Mouse (Mus musculus): ENCODE measurements around the gene Uvrag. TPM values are rescaled to one million over a fixed set of nuclear protein-coding genes. Genes with fewer than 3 reads are reported as not detected.

The Uvrag gene
- total and polyA plus RNA-seq, 3 experiments: 15.0 to 19.5 TPM; not detected in 1

DNA sequence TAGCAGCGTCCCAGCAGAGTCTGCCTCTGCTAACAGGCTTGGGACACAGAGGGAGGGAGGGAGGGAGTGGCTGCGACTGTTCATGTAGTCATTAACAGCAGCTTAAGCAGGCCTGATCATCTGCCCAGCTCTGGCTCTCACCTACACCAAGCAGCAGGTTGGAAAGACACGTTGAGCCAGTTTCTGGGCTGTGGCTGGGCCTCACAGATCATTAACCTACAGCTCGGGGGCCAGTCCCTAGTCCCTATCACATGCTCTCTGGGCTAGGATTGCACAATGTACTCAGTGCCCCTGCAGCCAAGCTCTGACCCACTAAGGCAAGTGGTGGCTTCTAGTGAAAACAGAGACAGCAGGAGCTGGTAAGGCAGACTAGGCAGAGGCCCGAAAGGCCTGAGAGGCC, 27.0 kb upstream of the Uvrag start:
- H3K4me3 ChIP-seq (ENCODE audit: control insufficient read depth in 1 of 2, insufficient read depth in 1 of 2, low read depth in 2 of 2, low read length in 2 of 2): no peak overlapping the region
- H3K9ac ChIP-seq (ENCODE audit: control insufficient read depth, low read depth, low read length, poor library complexity, severe bottlenecking): no peak overlapping the region
- H3K27ac ChIP-seq (ENCODE audit: control insufficient read depth, low read depth, low read length): no peak overlapping the region
- no peaks in the 10 kb centered on the region for H3K27me3 ChIP-seq (ENCODE audit: control insufficient read depth in 1 of 2, insufficient read depth in 2 of 2, low read length in 2 of 2)
- TF ChIP-seq E2F4 (IDR thresholded peaks at IDR 0.05; ENCODE audit: borderline replicate concordance, low read depth, low read length) (no peak), POLR2A (IDR thresholded peaks at IDR 0.05; ENCODE audit: control insufficient read depth in 1 of 2, insufficient read depth in 1 of 2, low read depth in 1 of 2, low read length in 2 of 2, poor library complexity in 1 of 2) (no peak), NELFE (IDR thresholded peaks at IDR 0.05; ENCODE audit: low read depth, low read length) (no peak), USF2 (IDR thresholded peaks at IDR 0.05; ENCODE audit: borderline replicate concordance in 1 of 2, insufficient read depth in 1 of 2, low read depth in 1 of 2, low read length in 2 of 2) (no peak), ZC3H11A (IDR thresholded peaks at IDR 0.05; ENCODE audit: low read depth, low read length) (no peak), CHD1 (IDR thresholded peaks at IDR 0.05; ENCODE audit: low read depth, low read length) (no peak), POLR2AphosphoS2 (IDR thresholded peaks at IDR 0.05; ENCODE audit: low read length) (no peak), EP300 (IDR thresholded peaks at IDR 0.05; ENCODE audit: low read depth in 1 of 2, low read length in 2 of 2) (no peak), JUND (IDR thresholded peaks at IDR 0.05; ENCODE audit: low read depth, low read length) (no peak), NRF1 (IDR thresholded peaks at IDR 0.05; ENCODE audit: insufficient read depth, low read depth, low read length, poor library complexity, severe bottlenecking) (no peak), MAFK (IDR thresholded peaks at IDR 0.05; ENCODE audit: borderline replicate concordance, low read depth, low read length) (no peak), TBP (IDR thresholded peaks at IDR 0.05; ENCODE audit: low read depth, low read length) (no peak), ELF1 (IDR thresholded peaks at IDR 0.05; ENCODE audit: low read depth, low read length) (no peak), UBTF (IDR thresholded peaks at IDR 0.05; ENCODE audit: borderline replicate concordance, insufficient read depth, low read depth, low read length) (no peak), ZNF384 (IDR thresholded peaks at IDR 0.05; ENCODE audit: low read depth, low read length) (no peak), ZMIZ1 (IDR thresholded peaks at IDR 0.05; ENCODE audit: low read depth, low read length) (no peak), GATA1 (IDR thresholded peaks at IDR 0.05; ENCODE audit: low read depth, low read length) (no peak), SIN3A (IDR thresholded peaks at IDR 0.05; ENCODE audit: low read length) (no peak), MAX (IDR thresholded peaks at IDR 0.05; ENCODE audit: low read length) (no peak), MYB (IDR thresholded peaks at IDR 0.05; ENCODE audit: low read depth, low read length) (no peak)
- no peaks in the 10 kb centered on the region for H3K9me3 ChIP-seq (replicated peaks; ENCODE audit: insufficient read depth, low read length)
- peaks cover 0 to 5% of the 10 kb centered on the region in 2 experiments; a peak in 2 of 4 replicates for H3K36me3 ChIP-seq (ENCODE audit: control insufficient read depth in 1 of 2, insufficient read depth in 2 of 2, low read length in 2 of 2)
- DNase-seq (ENCODE audit: low read depth, low spot score): no peak
- no peaks in the 10 kb centered on the region for H3K79me2 ChIP-seq (ENCODE audit: control insufficient read depth, insufficient read depth, low read length, poor library complexity)
- peaks cover 0 to 14% of the 10 kb centered on the region in 2 experiments; a peak in 3 of 4 replicates for H3K4me1 ChIP-seq (ENCODE audit: control insufficient read depth in 1 of 2, insufficient read depth in 2 of 2, low read length in 2 of 2)

- no peak overlapping the region for H3K9ac ChIP-seq (ENCODE audit: control insufficient read depth, low read depth, low read length, poor library complexity, severe bottlenecking)
- H3K4me3 ChIP-seq (ENCODE audit: control insufficient read depth in 1 of 2, insufficient read depth in 1 of 2, low read depth in 2 of 2, low read length in 2 of 2): no peak overlapping the region
- no peak for TF ChIP-seq TBP (IDR thresholded peaks at IDR 0.05; ENCODE audit: low read depth, low read length)
- TF ChIP-seq MXI1 (IDR thresholded peaks at IDR 0.05; ENCODE audit: low read depth, low read length): no peak
- TF ChIP-seq HCFC1 (IDR thresholded peaks at IDR 0.05; ENCODE audit: low read depth, low read length): no peak
- TF ChIP-seq MYC (IDR thresholded peaks at IDR 0.05; ENCODE audit: low read depth, low read length): no peak
- no peak for TF ChIP-seq TAL1 (IDR thresholded peaks at IDR 0.05; ENCODE audit: low read length)
- TF ChIP-seq POLR2A (IDR thresholded peaks at IDR 0.05; ENCODE audit: control insufficient read depth in 1 of 2, insufficient read depth in 1 of 2, low read depth in 1 of 2, low read length in 2 of 2, poor library complexity in 1 of 2): no peak
- no peak for TF ChIP-seq RCOR1 (IDR thresholded peaks at IDR 0.05; ENCODE audit: low read depth, low read length)
- TF ChIP-seq MYB (IDR thresholded peaks at IDR 0.05; ENCODE audit: low read depth, low read length): no peak
- TF ChIP-seq CHD1 (IDR thresholded peaks at IDR 0.05; ENCODE audit: low read depth, low read length): no peak
- DNase-seq (ENCODE audit: low read depth, low spot score): no peak
- 0 out of 4 replicates have a peak, but pooled peaks cover 0 to 2% of the 10 kb centered on the region in 2 experiments for H3K36me3 ChIP-seq (ENCODE audit: control insufficient read depth in 1 of 2, insufficient read depth in 2 of 2, low read length in 2 of 2)
- no peaks in the 10 kb centered on the region for H3K9me3 ChIP-seq (replicated peaks; ENCODE audit: insufficient read depth, low read length)
- no peaks in the 10 kb centered on the region for H3K27me3 ChIP-seq (ENCODE audit: control insufficient read depth in 1 of 2, insufficient read depth in 2 of 2, low read length in 2 of 2)
- H3K27ac ChIP-seq (ENCODE audit: control insufficient read depth, low read depth, low read length): no peak overlapping the region
- no peaks in the 10 kb centered on the region for H3K79me2 ChIP-seq (ENCODE audit: control insufficient read depth, insufficient read depth, low read length, poor library complexity)
- H3K4me1 ChIP-seq (ENCODE audit: control insufficient read depth in 1 of 2, insufficient read depth in 2 of 2, low read length in 2 of 2): peaks cover 0 to 5% of the 10 kb centered on the region in 2 experiments; a peak in 1 of 4 replicates
These were observed 25.2 kb upstream of the Uvrag start for GRCm38 (mm10) chr7:99166159-99166558.
